In the genomic region with DNA sequence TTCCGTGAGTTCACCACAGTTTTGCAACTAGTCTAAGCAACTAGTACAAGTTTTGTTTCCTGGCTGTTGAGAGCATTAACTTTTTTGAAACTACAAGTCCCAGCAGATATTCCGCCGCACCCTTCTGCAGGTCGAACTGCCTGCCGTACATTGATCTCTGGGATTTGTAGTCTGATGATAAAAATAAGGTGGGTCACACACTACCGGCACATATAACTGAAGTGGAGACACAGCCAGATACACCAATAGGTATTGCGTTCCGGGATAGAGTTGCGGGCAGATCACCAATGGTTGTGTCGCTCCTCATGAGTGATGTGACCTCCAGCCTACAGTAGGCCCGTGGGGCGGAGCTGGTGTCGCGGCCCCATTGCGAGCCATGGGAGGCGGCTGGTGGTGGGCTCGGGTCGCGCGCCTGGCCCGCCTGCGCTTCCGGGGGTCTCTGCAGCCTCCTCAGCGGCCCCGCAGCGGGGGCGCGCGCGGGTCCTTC, we compare ENCODE assay signal across 7 mouse cellular contexts. TPM values are rescaled to one million over a fixed set of nuclear protein-coding genes. Genes with fewer than 3 reads are reported as not detected.
DNase-seq lines count a peak whose midpoint lies in the region; ATAC-seq lines count a peak whose summit lies in the region.

Gene Tmem160 (plus strand): TSS at position 193 of the 487 bp plus-strand sequence.

- intact Hi-C loops in left cerebral cortex, postnatal 14 days (cut with DNase I): no loop called here

- no peaks in the 10 kb centered on the region for H3K27me3 ChIP-seq in intestine, embryonic 14.5 days (replicated peaks; ENCODE audit: control insufficient read depth, insufficient read depth, low read length)

- no peaks in the 10 kb centered on the region for H3K9me3 ChIP-seq in intestine, embryonic 14.5 days (ENCODE audit: control insufficient read depth, low read length)

- peak; percentile 98 for ATAC-seq in intestine, embryonic 14.5 days (replicated peaks; ENCODE audit: low FRiP score, low TSS enrichment, low read depth)

- WGBS in intestine, embryonic 14.5 days: under 1% methylated on average over 30 of the region's 30 CpGs

- peak within 1 kb of the TSS; percentile 53 for H3K9ac ChIP-seq in intestine, embryonic 14.5 days (ENCODE audit: low read length)

- H3K4me1 ChIP-seq in intestine, embryonic 14.5 days (replicated peaks; ENCODE audit: control insufficient read depth, insufficient read depth, low read length): peaks cover 5% of the 10 kb centered on the region

- H3K27ac ChIP-seq in intestine, embryonic 14.5 days (ENCODE audit: low read depth): 0 out of 2 replicates have a peak within 1 kb of the TSS, but pooled peaks have one; percentile 22

- peak within 1 kb of the TSS; percentile 84 for H3K4me3 ChIP-seq in intestine, embryonic 14.5 days (ENCODE audit: low read depth, low read length)

- H3K4me2 ChIP-seq in intestine, embryonic 14.5 days (ENCODE audit: low read length): peak within 1 kb of the TSS; percentile 80

- peak; percentile 95 for DNase-seq in adrenal gland, adult 2 months
- peak; percentile 93 for DNase-seq in embryo, embryonic 11 days
- DNase-seq in gastrocnemius, postnatal 25 days: peak; percentile 94
- peak; percentile 79 for DNase-seq in intestine, embryonic 14.5 days (ENCODE audit: low spot score)
- DNase-seq in left cerebral cortex, postnatal 14 days (ENCODE audit: low spot score in 2 of 2): peak; percentile 90 to 98
- DNase-seq in mesoderm, embryonic 11.5 days (ENCODE audit: low read depth, low spot score): peak; percentile 90
- peak; percentile 94 for DNase-seq in skeletal muscle tissue, adult 2 months (ENCODE audit: low read depth, low spot score)

- H3K36me3 ChIP-seq in intestine, embryonic 14.5 days (ENCODE audit: control insufficient read depth, insufficient read depth, low read length): peaks cover 4% of the 10 kb centered on the region; the same call in 1 of the 2 replicates

RNA-seq across cellular contexts. Expression of gene Tmem160, which starts in this region (rescaled TPM):
- 10 to 100 TPM; 31.1 to 76.6 TPM for total RNA-seq in adrenal gland, adult 2 months (2021)
- 409 and 528 TPM in 2 replicates for polyA plus RNA-seq in adrenal gland, adult 2 months (2012; rRNA removed)
- 10 to 100 TPM; 37.4 to 39.4 TPM for total RNA-seq in gastrocnemius, postnatal 25 days (2021)
- 54.1 and 67.2 TPM in 2 replicates for polyA plus RNA-seq in intestine, embryonic 14.5 days (2014; fragmentation: Nextera tagmentation; extraction: Ambion mirVana)
- 10 to 100 TPM; 90.4 to 90.8 TPM for total RNA-seq in left cerebral cortex, postnatal 14 days (2021)

Comparison
In these comparisons a context has a peak if more than half of its experiments do, and no peak if none do; other contexts are left out.
1. Peak in every context shown above with its lines: DNase-seq, ATAC-seq, H3K4me3 ChIP-seq and H3K27ac ChIP-seq.